Mouse (Mus musculus) lung, adult 2 months (tissue): Measurements from ENCODE around the gene Akain1.

Source experiments
- CTCF ChIP-seq: fragments of 200-500 bp; IDR thresholded peaks from 2 replicates; pipeline ENCODE4 v1.5.1; 2011; ENCODE audit warnings: mild to moderate bottlenecking, low read length, control low read depth; ENCODE audit not compliant: insufficient read depth
- POLR2A ChIP-seq: fragments of 200-500 bp; IDR thresholded peaks from 2 replicates; pipeline ENCODE4 v1.6.1; 2011; ENCODE audit warnings: low read depth, mild to moderate bottlenecking, control low read depth, low read length, borderline replicate concordance; ENCODE audit errors: extremely low read depth

GRCm38 (mm10) chr17:69461680-69462079, 22.6 kb downstream of the Akain1 start:
- TF ChIP-seq CTCF (no peak), POLR2A (no peak)
